Mouse (Mus musculus) MEL (cell line): Measurements from ENCODE around the gene Uba52. TPM values are rescaled to one million over a fixed set of nuclear protein-coding genes. Genes with fewer than 3 reads are reported as not detected.

Experiments used
- DNase-seq: peaks from one replicate; pipeline ENCODE4 v3.0.0; 2011; ENCODE audit warnings: low read depth, low spot score
- H3K27ac ChIP-seq: 2 replicates; pipeline ENCODE4 v1.5.1; 2012; ENCODE audit warnings: low read depth, mild to moderate bottlenecking, control low read depth, low read length, moderate library complexity; ENCODE audit not compliant: control insufficient read depth
- H3K27me3 ChIP-seq, 2 experiments: fragments of 150-350 bp in 1 of 2; sonication (generic) in 1 of 2; 2 replicates each; pipeline ENCODE4 v1.6.1; 2012; ENCODE audit warnings: low read length in 2 of 2, mild to moderate bottlenecking in 2 of 2, improper control_type of control experiment in 1 of 2, moderate library complexity in 1 of 2; ENCODE audit not compliant: insufficient read depth in 2 of 2, control insufficient read depth in 1 of 2
- H3K36me3 ChIP-seq, 2 experiments: 2 replicates each; pipeline ENCODE4 v1.6.1; 2012 to 2014; ENCODE audit warnings: low read length in 2 of 2, improper control_type of control experiment in 1 of 2, inconsistent platforms in 1 of 2, mild to moderate bottlenecking in 1 of 2; ENCODE audit not compliant: insufficient read depth in 2 of 2, control insufficient read depth in 1 of 2
- H3K4me1 ChIP-seq, 2 experiments: fragments of 150-350 bp in 1 of 2; sonication (generic) in 1 of 2; 2 replicates each; pipeline ENCODE4 v1.6.1; 2012; ENCODE audit warnings: low read length in 2 of 2, improper control_type of control experiment in 1 of 2, mild to moderate bottlenecking in 1 of 2; ENCODE audit not compliant: insufficient read depth in 2 of 2, control insufficient read depth in 1 of 2
- H3K4me3 ChIP-seq, 2 experiments: fragments of 150-350 bp in 1 of 2; sonication (generic) in 1 of 2; 2 replicates each; pipeline ENCODE4 v1.5.1; 2012; ENCODE audit warnings: low read depth in 2 of 2, low read length in 2 of 2, mild to moderate bottlenecking in 2 of 2, moderate library complexity in 2 of 2, control low read depth in 1 of 2, improper control_type of control experiment in 1 of 2; ENCODE audit not compliant: control insufficient read depth in 1 of 2, insufficient read depth in 1 of 2
- H3K79me2 ChIP-seq: 2 replicates; pipeline ENCODE4 v1.6.1; 2012; ENCODE audit warnings: mild to moderate bottlenecking, low read length, moderate library complexity; ENCODE audit not compliant: control insufficient read depth, poor library complexity, insufficient read depth
- H3K9ac ChIP-seq: 2 replicates; pipeline ENCODE4 v1.6.1; 2012; ENCODE audit warnings: low read depth, mild to moderate bottlenecking, control low read depth, low read length, moderate library complexity; ENCODE audit not compliant: control insufficient read depth, poor library complexity, severe bottlenecking
- H3K9me3 ChIP-seq: fragments of 150-350 bp; sonication (generic); replicated peaks from 2 replicates; pipeline ENCODE4 v1.6.1; 2012; ENCODE audit warnings: mild to moderate bottlenecking, low read length, improper control_type of control experiment, moderate library complexity; ENCODE audit not compliant: insufficient read depth
- BHLHE40 ChIP-seq: IDR thresholded peaks from 2 replicates; pipeline ENCODE4 v1.6.1; 2012; ENCODE audit warnings: low read depth, mild to moderate bottlenecking, inconsistent platforms, low read length, improper control_type of control experiment, borderline replicate concordance
- CHD1 ChIP-seq: IDR thresholded peaks from 2 replicates; pipeline ENCODE4 v1.6.1; 2012; ENCODE audit warnings: low read depth, mild to moderate bottlenecking, inconsistent platforms, low read length, improper control_type of control experiment
- CHD2 ChIP-seq: IDR thresholded peaks from 2 replicates; pipeline ENCODE4 v1.6.1; 2011; ENCODE audit warnings: low read length, improper control_type of control experiment
- CTCF ChIP-seq, 3 experiments: IDR thresholded peaks in 2 of 3; conservative IDR thresholded peaks in 1 of 3; 2 replicates each; pipeline ENCODE4 v1.5.1; 2011 to 2012; ENCODE audit warnings: low read length in 3 of 3, low read depth in 2 of 3, mild to moderate bottlenecking in 2 of 3, improper control_type of control experiment in 1 of 3, inconsistent platforms in 1 of 3, mixed read lengths in 1 of 3, moderate library complexity in 1 of 3; ENCODE audit not compliant: control insufficient read depth in 1 of 3, insufficient read depth in 1 of 3, poor library complexity in 1 of 3, severe bottlenecking in 1 of 3
- E2F4 ChIP-seq: IDR thresholded peaks from 2 replicates; pipeline ENCODE4 v1.6.1; 2011; ENCODE audit warnings: low read depth, low read length, improper control_type of control experiment, borderline replicate concordance
- ELF1 ChIP-seq: IDR thresholded peaks from 2 replicates; pipeline ENCODE4 v1.6.1; 2014; ENCODE audit warnings: low read depth, mild to moderate bottlenecking, inconsistent platforms, low read length, improper control_type of control experiment, moderate library complexity
- EP300 ChIP-seq, 2 experiments: IDR thresholded peaks; 2 replicates each; pipeline ENCODE4 v1.6.1; 2011; ENCODE audit warnings: improper control_type of control experiment in 2 of 2, low read length in 2 of 2, low read depth in 1 of 2, mild to moderate bottlenecking in 1 of 2
- JUND ChIP-seq: IDR thresholded peaks from 2 replicates; pipeline ENCODE4 v1.6.1; 2011; ENCODE audit warnings: low read depth, mild to moderate bottlenecking, improper control_type of control experiment, low read length
- MAFK ChIP-seq: IDR thresholded peaks from 2 replicates; pipeline ENCODE4 v1.6.1; 2011; ENCODE audit warnings: low read depth, mild to moderate bottlenecking, low read length, improper control_type of control experiment, borderline replicate concordance
- MAX ChIP-seq: IDR thresholded peaks from 2 replicates; pipeline ENCODE4 v1.6.1; 2011; ENCODE audit warnings: low read length, improper control_type of control experiment
- MEF2A ChIP-seq: IDR thresholded peaks from 2 replicates; pipeline ENCODE4 v1.6.1; 2014; ENCODE audit warnings: low read depth, mild to moderate bottlenecking, inconsistent platforms, low read length, improper control_type of control experiment; ENCODE audit not compliant: poor library complexity, insufficient replicate concordance, severe bottlenecking; ENCODE audit errors: extremely low read depth
- MXI1 ChIP-seq: IDR thresholded peaks from 2 replicates; pipeline ENCODE4 v1.6.1; 2011; ENCODE audit warnings: mild to moderate bottlenecking, low read depth, low read length, improper control_type of control experiment
- MYC ChIP-seq: IDR thresholded peaks from 2 replicates; pipeline ENCODE4 v1.6.1; 2011; ENCODE audit warnings: low read depth, mild to moderate bottlenecking, low read length, improper control_type of control experiment, moderate library complexity
- NELFE ChIP-seq: IDR thresholded peaks from 2 replicates; pipeline ENCODE4 v1.6.1; 2011; ENCODE audit warnings: low read depth, low read length, improper control_type of control experiment
- POLR2A ChIP-seq, 2 experiments: IDR thresholded peaks; 2 replicates each; pipeline ENCODE4 v1.6.1; 2011 to 2012; ENCODE audit warnings: low read length in 2 of 2, mild to moderate bottlenecking in 2 of 2, control low read depth in 1 of 2, improper control_type of control experiment in 1 of 2, low read depth in 1 of 2, moderate library complexity in 1 of 2; ENCODE audit not compliant: control insufficient read depth in 1 of 2, insufficient read depth in 1 of 2, poor library complexity in 1 of 2
- POLR2AphosphoS2 ChIP-seq: IDR thresholded peaks from 2 replicates; pipeline ENCODE4 v1.6.1; 2011; ENCODE audit warnings: low read length, improper control_type of control experiment
- POLR2AphosphoS5 ChIP-seq: IDR thresholded peaks from 2 replicates; pipeline ENCODE4 v1.6.1; 2012; ENCODE audit warnings: low read depth, borderline replicate concordance, mild to moderate bottlenecking, inconsistent platforms, low read length, moderate library complexity, mixed read lengths
- RCOR1 ChIP-seq: IDR thresholded peaks from 2 replicates; pipeline ENCODE4 v1.6.1; 2012; ENCODE audit warnings: low read depth, mild to moderate bottlenecking, inconsistent platforms, low read length, improper control_type of control experiment
- SIN3A ChIP-seq: IDR thresholded peaks from 2 replicates; pipeline ENCODE4 v1.6.1; 2012; ENCODE audit warnings: low read length, improper control_type of control experiment, inconsistent platforms
- SMC3 ChIP-seq: IDR thresholded peaks from 2 replicates; pipeline ENCODE4 v1.6.1; 2011; ENCODE audit warnings: low read depth, low read length, improper control_type of control experiment
- TAL1 ChIP-seq: IDR thresholded peaks from 2 replicates; pipeline ENCODE4 v1.6.1; 2012; ENCODE audit warnings: mild to moderate bottlenecking, inconsistent platforms, low read length, moderate library complexity, mixed read lengths
- TBP ChIP-seq: IDR thresholded peaks from 2 replicates; pipeline ENCODE4 v1.8.0; 2011; ENCODE audit warnings: low read depth, low read length, improper control_type of control experiment
- TCF12 ChIP-seq: IDR thresholded peaks from 2 replicates; pipeline ENCODE4 v1.6.1; 2014; ENCODE audit warnings: low read depth, mild to moderate bottlenecking, inconsistent platforms, low read length, improper control_type of control experiment, moderate library complexity
- USF2 ChIP-seq, 2 experiments: IDR thresholded peaks; 2 replicates each; pipeline ENCODE4 v1.6.1; 2011 to 2012; ENCODE audit warnings: improper control_type of control experiment in 2 of 2, low read length in 2 of 2, borderline replicate concordance in 1 of 2, inconsistent platforms in 1 of 2, low read depth in 1 of 2, mild to moderate bottlenecking in 1 of 2; ENCODE audit not compliant: insufficient read depth in 1 of 2
- ZMIZ1 ChIP-seq: IDR thresholded peaks from 2 replicates; pipeline ENCODE4 v1.6.1; 2012; ENCODE audit warnings: low read depth, mild to moderate bottlenecking, inconsistent platforms, low read length, improper control_type of control experiment, moderate library complexity
- ZNF384 ChIP-seq: IDR thresholded peaks from 2 replicates; pipeline ENCODE4 v1.6.1; 2012; ENCODE audit warnings: low read depth, mild to moderate bottlenecking, inconsistent platforms, low read length, improper control_type of control experiment
- polyA plus RNA-seq, 2 experiments: library from polyadenylated mRNA; stranded (reverse) in 1 of 2; unstranded in 1 of 2; fragments of >175 nt in 1 of 2; fragments of >200 nt in 1 of 2; gene quantifications; 2 replicates each; pipeline versions ENCODE4 v1.2.1 to v1.2.4; 2012; ENCODE audit warnings: low replicate concordance in 2 of 2, low read depth in 1 of 2; ENCODE audit not compliant: insufficient read length in 2 of 2, insufficient read depth in 1 of 2, missing spikeins in 1 of 2
- total RNA-seq: library from RNA; depleted of rRNA; stranded (reverse); fragments of 300-350 nt; gene quantifications from 2 replicates; pipeline ENCODE4 v1.2.3, GENCODE M21; 2012

The Uba52 gene
- total and polyA plus RNA-seq, 3 experiments, result 2,814 to 3,633 TPM; not detected in 1

GRCm38 (mm10) chr8:70517940-70518643 is 7.5 kb upstream of the Uba52 start:
- Histone ChIP-seq H3K27ac (no peak overlapping the region), H3K27me3 (no peaks in the 10 kb centered on the region), H3K9me3 (no peaks in the 10 kb centered on the region), H3K36me3 (peaks cover 3 to 6% of the 10 kb centered on the region in 2 experiments), H3K9ac (no peak overlapping the region), H3K4me3 (no peak overlapping the region), H3K4me1 (peaks cover 2 to 9% of the 10 kb centered on the region in 2 experiments), H3K79me2 (peaks cover 8% of the 10 kb centered on the region)
- TF ChIP-seq ZMIZ1 (no peak), TBP (no peak), JUND (no peak), RCOR1 (no peak), E2F4 (no peak), SMC3 (no peak), MXI1 (no peak), POLR2A (IDR thresholded peaks at IDR 0.05; ENCODE audit: control insufficient read depth in 1 of 2, insufficient read depth in 1 of 2, low read depth in 1 of 2, low read length in 2 of 2, poor library complexity in 1 of 2) (no peak), MEF2A (no peak), ELF1 (no peak), TCF12 (no peak), MAFK (no peak), SIN3A (no peak), USF2 (IDR thresholded peaks at IDR 0.05; ENCODE audit: borderline replicate concordance in 1 of 2, insufficient read depth in 1 of 2, low read depth in 1 of 2, low read length in 2 of 2) (no peak), BHLHE40 (no peak)
- DNase-seq, result no peak

GRCm38 (mm10) chr8:70513441-70513840 is 2.8 kb upstream of the Uba52 start:
- DNase-seq, result peak; percentile 59
- no peak for TF ChIP-seq ZNF384
- TF ChIP-seq ZMIZ1, result no peak
- TF ChIP-seq TAL1, result no peak
- TF ChIP-seq USF2 (IDR thresholded peaks at IDR 0.05; ENCODE audit: borderline replicate concordance in 1 of 2, insufficient read depth in 1 of 2, low read depth in 1 of 2, low read length in 2 of 2), result no peak
- no peak for TF ChIP-seq SMC3
- no peak for TF ChIP-seq MAX
- no peak for TF ChIP-seq CHD2
- TF ChIP-seq TBP, result no peak
- no peak for TF ChIP-seq BHLHE40
- TF ChIP-seq POLR2AphosphoS2, result no peak
- no peak for TF ChIP-seq CHD1
- TF ChIP-seq POLR2AphosphoS5, result no peak
- no peak for TF ChIP-seq MEF2A
- no peak for TF ChIP-seq MAFK
- no peak for TF ChIP-seq EP300 (IDR thresholded peaks at IDR 0.05; ENCODE audit: low read depth in 1 of 2, low read length in 2 of 2)
- no peak for TF ChIP-seq NELFE
- no peak for TF ChIP-seq MYC
- no peak for TF ChIP-seq CTCF (IDR thresholded peaks at IDR 0.05 in 2 of 3, conservative IDR thresholded peaks at IDR 0.05 in 1 of 3; ENCODE audit: control insufficient read depth in 1 of 3, insufficient read depth in 1 of 3, low read depth in 2 of 3, low read length in 3 of 3, poor library complexity in 1 of 3, severe bottlenecking in 1 of 3)
- TF ChIP-seq SIN3A, result no peak

More at GRCm38 (mm10) chr8:70513441-70513840, 2.8 kb upstream of the Uba52 start:
- Histone ChIP-seq H3K9me3 (no peaks in the 10 kb centered on the region), H3K9ac (no peak overlapping the region), H3K4me1 (peaks cover 6 to 31% of the 10 kb centered on the region in 2 experiments), H3K4me3 (no peak overlapping the region), H3K79me2 (peaks cover 24% of the 10 kb centered on the region), H3K27me3 (no peaks in the 10 kb centered on the region), H3K36me3 (peaks cover 5 to 25% of the 10 kb centered on the region in 2 experiments), H3K27ac (peak overlapping the region; percentile 14; the same call in 1 of the 2 replicates)
